Mouse (Mus musculus) hindbrain, embryonic 13.5 days (tissue): ENCODE measurements at regions not wholly inside any gene's neighbourhood (a gene's known extent, or its start where the extent isn't known, plus 50 kb on each side); places are given as distances from the start of the nearest gene placed in this dataset.

ENCODE experiments used
- ATAC-seq: fragments of 200-750 bp; cut with Nextera tagmentation; 2 replicates; pipeline ENCODE4 v1.8.0; 2017; ENCODE audit warnings: moderate TSS enrichment; ENCODE audit not compliant: low FRiP score
- H3K27ac ChIP-seq: fragments of 300-500 bp; sonication (generic); 2 replicates; pipeline ENCODE4 v1.5.1; 2015; ENCODE audit warnings: inconsistent platforms, mild to moderate bottlenecking, moderate library complexity
- H3K27me3 ChIP-seq: fragments of 300-500 bp; sonication (generic); 2 replicates; pipeline ENCODE4 v1.6.1; 2015; ENCODE audit warnings: mild to moderate bottlenecking, inconsistent platforms
- H3K36me3 ChIP-seq: fragments of 300-500 bp; sonication (generic); 2 replicates; pipeline ENCODE4 v1.6.1; 2015; ENCODE audit warnings: mild to moderate bottlenecking, inconsistent platforms
- H3K4me1 ChIP-seq: fragments of 300-500 bp; sonication (generic); replicated peaks from 2 replicates; pipeline ENCODE4 v1.6.1; 2015; ENCODE audit warnings: inconsistent platforms
- H3K4me2 ChIP-seq: fragments of 300-500 bp; sonication (generic); 2 replicates; pipeline ENCODE4 v1.6.1; 2015; ENCODE audit warnings: inconsistent platforms, mild to moderate bottlenecking, moderate library complexity
- H3K4me3 ChIP-seq: fragments of 300-500 bp; sonication (generic); 2 replicates; pipeline ENCODE4 v1.5.1; 2015; ENCODE audit warnings: mild to moderate bottlenecking, inconsistent platforms
- H3K9ac ChIP-seq: fragments of 300-500 bp; sonication (generic); 2 replicates; pipeline ENCODE4 v1.6.1; 2015; ENCODE audit warnings: mild to moderate bottlenecking, inconsistent platforms
- H3K9me3 ChIP-seq: fragments of 300-500 bp; sonication (generic); 2 replicates; pipeline ENCODE4 v1.6.1; 2016; ENCODE audit warnings: inconsistent platforms
- WGBS: fragments of 180-500 bp; shearing (Covaris S2); methylation state at CpG from one replicate; pipeline ENCODE4 v1.1.7; 2015; 5-methylcytosine and 5-hydroxymethylcytosine counted together

GRCm38 (mm10) chr5:64684275-64684674, 118.9 kb upstream of the Klf3 start:
- no peak for ATAC-seq
- no peak overlapping the region for H3K4me2 ChIP-seq
- WGBS, result 91% methylated on average over 5 of the region's 5 CpGs
- no peaks in the 10 kb centered on the region for H3K27me3 ChIP-seq
- H3K27ac ChIP-seq, result no peak overlapping the region
- H3K9me3 ChIP-seq, result peaks cover 3% of the 10 kb centered on the region; the same call in 1 of the 2 replicates
- no peaks in the 10 kb centered on the region for H3K4me1 ChIP-seq
- no peaks in the 10 kb centered on the region for H3K36me3 ChIP-seq
- H3K4me3 ChIP-seq, result no peak overlapping the region
- H3K9ac ChIP-seq, result no peak overlapping the region

DNA sequence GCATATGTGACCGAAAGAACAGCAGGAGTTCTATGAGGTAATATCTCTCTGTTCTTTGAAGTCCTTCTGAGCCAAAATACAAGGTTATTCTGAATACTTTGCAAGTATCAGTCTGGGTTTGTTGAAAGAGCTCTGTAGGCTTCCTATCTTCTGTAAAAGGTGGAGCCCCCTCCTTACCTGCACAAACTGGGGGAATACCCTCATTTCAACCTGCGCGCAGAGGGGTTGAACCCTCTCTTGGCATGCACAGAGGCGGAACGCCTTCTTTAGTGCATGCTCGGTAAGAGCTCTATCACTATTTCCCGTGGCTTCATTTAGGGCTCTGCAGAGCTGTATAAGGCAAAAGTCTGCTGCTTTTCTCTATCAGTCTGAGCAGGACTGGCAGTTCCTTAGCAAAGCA, 113.0 kb upstream of the Klf3 start:
- Histone ChIP-seq H3K36me3 (no peaks in the 10 kb centered on the region), H3K4me2 (no peak overlapping the region), H3K27me3 (no peaks in the 10 kb centered on the region), H3K9ac (no peak overlapping the region), H3K4me3 (no peak overlapping the region), H3K9me3 (peaks cover 3% of the 10 kb centered on the region; the same call in 1 of the 2 replicates), H3K27ac (no peak overlapping the region), H3K4me1 (0 out of 2 replicates have a peak, but pooled peaks cover 4% of the 10 kb centered on the region)
- ATAC-seq, result no peak
- 78% methylated on average over 7 of the region's 7 CpGs for WGBS

GRCm38 (mm10) chr5:64691406-64692100, 111.6 kb upstream of the Klf3 start:
- 0 out of 2 replicates have a peak, but pooled peaks cover 4% of the 10 kb centered on the region for H3K4me1 ChIP-seq
- H3K36me3 ChIP-seq, result no peaks in the 10 kb centered on the region
- no peak overlapping the region for H3K27ac ChIP-seq
- ATAC-seq, result no peak
- no peak overlapping the region for H3K4me2 ChIP-seq
- no peak overlapping the region for H3K9ac ChIP-seq
- peaks cover 3% of the 10 kb centered on the region; the same call in 1 of the 2 replicates for H3K9me3 ChIP-seq
- H3K27me3 ChIP-seq, result no peaks in the 10 kb centered on the region
- H3K4me3 ChIP-seq, result no peak overlapping the region
- 92% methylated on average over 8 of the region's 8 CpGs for WGBS

GRCm38 (mm10) chr5:64692335-64692734, 110.9 kb upstream of the Klf3 start:
- Histone ChIP-seq H3K4me2 (no peak overlapping the region), H3K4me1 (0 out of 2 replicates have a peak, but pooled peaks cover 4% of the 10 kb centered on the region), H3K9ac (no peak overlapping the region), H3K27ac (no peak overlapping the region), H3K4me3 (no peak overlapping the region), H3K36me3 (no peaks in the 10 kb centered on the region), H3K9me3 (0 out of 2 replicates have a peak, but pooled peaks cover 3% of the 10 kb centered on the region), H3K27me3 (no peaks in the 10 kb centered on the region)
- 94% methylated on average over 11 of the region's 11 CpGs for WGBS
- ATAC-seq, result no peak

DNA sequence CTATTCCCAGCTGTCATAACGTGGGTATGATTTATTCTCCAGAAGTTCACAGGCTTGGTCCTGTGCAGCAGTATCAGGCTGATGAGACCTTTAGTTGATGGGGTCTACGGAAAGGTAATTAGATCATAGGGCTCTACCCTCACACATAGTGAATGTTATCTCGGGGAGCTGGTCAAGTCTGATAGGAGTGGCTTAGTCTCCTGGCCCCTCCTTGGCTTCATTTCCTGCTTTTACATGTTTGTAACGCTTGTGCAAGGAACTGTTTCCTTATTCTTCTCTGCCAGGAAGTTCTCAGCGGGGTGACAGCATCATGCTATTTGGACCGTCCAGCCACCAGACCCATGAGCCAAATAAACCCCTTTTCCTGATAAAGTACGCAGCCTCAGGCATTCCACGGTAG, 109.6 kb upstream of the Klf3 start:
- H3K4me1 ChIP-seq, result 0 out of 2 replicates have a peak, but pooled peaks cover 4% of the 10 kb centered on the region
- no peaks in the 10 kb centered on the region for H3K27me3 ChIP-seq
- no peaks in the 10 kb centered on the region for H3K36me3 ChIP-seq
- H3K27ac ChIP-seq, result no peak overlapping the region
- no peak for ATAC-seq
- 87% methylated on average over 8 of the region's 8 CpGs for WGBS
- no peaks in the 10 kb centered on the region for H3K9me3 ChIP-seq
- no peak overlapping the region for H3K4me3 ChIP-seq
- no peak overlapping the region for H3K4me2 ChIP-seq
- H3K9ac ChIP-seq, result no peak overlapping the region

DNA sequence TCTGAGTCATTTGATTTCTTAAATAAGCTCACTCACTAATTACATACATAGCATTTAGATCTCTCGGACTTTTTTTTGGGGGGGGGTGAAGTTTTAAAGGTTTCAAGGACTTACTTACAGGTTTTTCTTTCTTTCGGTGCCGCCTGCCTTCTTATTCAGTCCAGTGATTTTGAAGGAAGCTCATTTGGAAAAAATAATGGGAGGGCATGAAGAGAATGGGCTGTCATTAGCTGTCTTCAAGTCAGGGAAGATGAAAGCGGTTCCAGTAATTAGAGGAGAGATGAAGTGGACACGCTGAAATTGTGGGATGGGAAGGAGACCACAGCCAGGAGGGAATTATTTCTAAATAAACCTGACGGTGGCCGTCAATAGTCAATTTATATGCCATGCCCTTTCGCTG, 108.6 kb upstream of the Klf3 start:
- no peak overlapping the region for H3K27ac ChIP-seq
- no peak for ATAC-seq
- H3K9ac ChIP-seq, result no peak overlapping the region
- WGBS, result 50% methylated on average over 8 of the region's 8 CpGs
- H3K27me3 ChIP-seq, result no peaks in the 10 kb centered on the region
- H3K9me3 ChIP-seq, result no peaks in the 10 kb centered on the region
- 0 out of 2 replicates have a peak, but pooled peaks cover 4% of the 10 kb centered on the region for H3K4me1 ChIP-seq
- no peak overlapping the region for H3K4me2 ChIP-seq
- no peak overlapping the region for H3K4me3 ChIP-seq
- H3K36me3 ChIP-seq, result no peaks in the 10 kb centered on the region

DNA sequence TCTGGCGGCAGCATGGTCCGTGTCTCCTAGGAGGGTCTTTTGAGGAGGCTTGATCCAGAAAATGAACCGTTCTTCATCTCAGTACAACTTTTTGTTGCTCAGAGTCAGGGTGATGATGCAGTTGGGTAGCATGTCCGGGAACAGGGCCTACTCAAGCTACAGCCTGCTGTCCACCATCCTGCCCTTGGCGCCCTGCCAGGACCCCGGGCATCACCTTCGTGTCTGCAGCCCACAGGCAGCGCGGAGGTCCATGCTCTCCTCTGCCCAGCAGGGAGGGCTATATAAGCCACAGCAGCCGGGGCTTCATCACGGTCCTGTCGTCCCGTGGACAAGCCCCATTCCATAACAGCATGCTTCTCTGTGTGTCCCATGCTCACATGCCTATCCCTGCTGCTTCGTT, 107.1 kb upstream of the Klf3 start:
- H3K9ac ChIP-seq, result no peak overlapping the region
- H3K4me2 ChIP-seq, result no peak overlapping the region
- H3K4me3 ChIP-seq, result no peak overlapping the region
- H3K4me1 ChIP-seq, result no peaks in the 10 kb centered on the region
- no peaks in the 10 kb centered on the region for H3K27me3 ChIP-seq
- H3K9me3 ChIP-seq, result no peaks in the 10 kb centered on the region
- ATAC-seq, result no peak
- 89% methylated on average over 14 of the region's 14 CpGs for WGBS
- no peaks in the 10 kb centered on the region for H3K36me3 ChIP-seq
- H3K27ac ChIP-seq, result no peak overlapping the region

- no peak overlapping the region for H3K27ac ChIP-seq
- H3K4me1 ChIP-seq, result peaks cover 7% of the 10 kb centered on the region
- no peak overlapping the region for H3K4me2 ChIP-seq
- H3K27me3 ChIP-seq, result no peaks in the 10 kb centered on the region
- no peak overlapping the region for H3K4me3 ChIP-seq
- H3K9me3 ChIP-seq, result no peaks in the 10 kb centered on the region
- no peak for ATAC-seq
- WGBS, result 94% methylated on average over 5 of the region's 5 CpGs
- no peak overlapping the region for H3K9ac ChIP-seq
- H3K36me3 ChIP-seq, result no peaks in the 10 kb centered on the region
These were observed 105.7 kb upstream of the Klf3 start for GRCm38 (mm10) chr5:64697466-64697865.

DNA sequence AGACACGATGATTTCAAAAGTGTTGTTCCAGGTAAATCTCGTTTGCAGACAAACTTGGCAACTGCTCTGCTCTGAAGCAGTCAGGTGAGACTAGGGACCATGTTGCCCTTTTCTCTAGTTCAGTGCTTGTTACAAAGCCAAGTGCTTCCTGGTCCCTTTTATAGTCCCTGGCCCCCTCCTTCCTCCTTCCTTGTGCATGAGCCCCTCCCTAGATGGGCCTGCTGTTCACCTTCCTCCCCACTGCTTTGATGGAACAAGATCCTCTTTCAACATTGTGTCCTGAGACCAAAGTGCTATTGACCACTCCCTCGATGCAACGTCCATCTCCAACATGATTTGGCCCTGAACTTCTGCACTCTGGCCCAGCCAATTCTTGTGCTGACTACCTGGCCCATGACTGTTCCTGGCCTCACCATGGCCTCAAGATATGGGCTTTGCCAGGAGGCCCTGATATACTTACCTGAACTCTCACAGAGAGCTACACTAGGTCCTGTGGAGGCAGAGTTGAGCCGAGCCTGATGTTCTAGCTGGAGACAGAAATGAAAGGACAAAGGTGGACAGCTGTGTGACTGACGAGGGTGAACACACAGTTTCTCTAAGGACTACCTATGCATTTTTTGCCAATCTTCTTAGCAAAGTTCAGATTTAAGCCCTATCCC, 104.6 kb upstream of the Klf3 start:
- ATAC-seq, result no peak
- Histone ChIP-seq H3K27me3 (no peaks in the 10 kb centered on the region), H3K4me3 (no peak overlapping the region), H3K27ac (no peak overlapping the region), H3K4me2 (no peak overlapping the region), H3K9ac (no peak overlapping the region), H3K9me3 (no peaks in the 10 kb centered on the region), H3K36me3 (no peaks in the 10 kb centered on the region), H3K4me1 (peaks cover 15% of the 10 kb centered on the region)
- WGBS, result 87% methylated on average over 6 of the region's 6 CpGs

DNA sequence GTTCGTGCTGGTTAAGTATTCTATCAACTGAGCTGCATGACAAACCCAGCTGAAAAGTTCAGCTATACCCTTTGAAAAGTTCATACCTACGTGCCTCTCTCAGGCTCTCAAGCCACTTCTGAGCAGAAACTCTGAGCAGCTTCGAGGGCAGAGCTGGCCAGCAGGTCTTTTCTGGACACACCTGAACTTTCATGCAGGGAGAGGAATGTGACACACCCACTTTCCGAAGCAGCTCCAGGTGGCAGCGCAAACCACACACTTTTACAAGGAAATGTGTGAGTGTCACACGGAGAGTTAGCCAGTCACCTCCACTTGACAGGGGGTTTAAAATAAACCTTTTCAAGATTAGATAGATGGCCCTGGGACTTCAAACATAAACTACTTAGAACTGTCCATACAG, 103.2 kb upstream of the Klf3 start:
- ATAC-seq, result no peak
- WGBS, result 88% methylated on average over 6 of the region's 6 CpGs
- H3K4me3 ChIP-seq, result no peak overlapping the region

GRCm38 (mm10) chr5:64701219-64701779, 101.9 kb upstream of the Klf3 start:
- no peaks in the 10 kb centered on the region for H3K27me3 ChIP-seq
- H3K4me1 ChIP-seq, result peaks cover 27% of the 10 kb centered on the region
- 0 out of 2 replicates have a peak overlapping the region, but pooled peaks have one; percentile 25 for H3K4me2 ChIP-seq
- H3K36me3 ChIP-seq, result no peaks in the 10 kb centered on the region
- H3K9me3 ChIP-seq, result no peaks in the 10 kb centered on the region
- ATAC-seq, result no peak
- no peak overlapping the region for H3K9ac ChIP-seq
- peak overlapping the region; percentile 80 for H3K27ac ChIP-seq
- no peak overlapping the region for H3K4me3 ChIP-seq
- 63% methylated on average over 14 of the region's 14 CpGs for WGBS

More for the DNA sequence above, 103.2 kb upstream of the Klf3 start:
- Histone ChIP-seq H3K4me1 (peaks cover 27% of the 10 kb centered on the region), H3K36me3 (no peaks in the 10 kb centered on the region), H3K9me3 (no peaks in the 10 kb centered on the region), H3K4me2 (no peak overlapping the region), H3K9ac (no peak overlapping the region), H3K27me3 (no peaks in the 10 kb centered on the region), H3K27ac (no peak overlapping the region)

- no peaks in the 10 kb centered on the region for H3K36me3 ChIP-seq
- H3K4me1 ChIP-seq, result peaks cover 27% of the 10 kb centered on the region
- no peaks in the 10 kb centered on the region for H3K27me3 ChIP-seq
- peak; percentile 58; the same call in 1 of the 2 replicates for ATAC-seq
- peak overlapping the region; percentile 80 for H3K27ac ChIP-seq
- peak overlapping the region; percentile 6; the same call in 1 of the 2 replicates for H3K9ac ChIP-seq
- no peak overlapping the region for H3K4me3 ChIP-seq
- peak overlapping the region; percentile 25; the same call in 1 of the 2 replicates for H3K4me2 ChIP-seq
- no peaks in the 10 kb centered on the region for H3K9me3 ChIP-seq
- 11% methylated on average over 7 of the region's 7 CpGs for WGBS
These were observed 101.4 kb upstream of the Klf3 start for GRCm38 (mm10) chr5:64701780-64702231.
